Mouse (Mus musculus): ENCODE results near the gene Cyren. TPM values are rescaled to one million over a fixed set of nuclear protein-coding genes. Genes with fewer than 3 reads are reported as not detected.

Gene Cyren
- polyA plus RNA-seq (2015; fragmentation: Nextera tagmentation; extraction: Ambion mirVana), result 21.6 and 22.8 TPM in 2 replicates

- H3K4me1 ChIP-seq (replicated peaks; ENCODE audit: control insufficient read depth, insufficient read depth, low read length), result peaks cover 30% of the 10 kb centered on the region
- peak within 1 kb of the TSS; percentile 90 for H3K9ac ChIP-seq (ENCODE audit: low read length)
- peak within 1 kb of the TSS; percentile 82 for H3K4me3 ChIP-seq (ENCODE audit: low read length)
- WGBS, result under 1% methylated on average over 51 of the region's 56 CpGs
- peaks cover 11% of the 10 kb centered on the region; the same call in 1 of the 2 replicates for H3K36me3 ChIP-seq (ENCODE audit: control insufficient read depth, insufficient read depth, low read length)
- peak within 1 kb of the TSS; percentile 83 for H3K4me2 ChIP-seq (ENCODE audit: low read depth, low read length)
- ATAC-seq (ENCODE audit: low read depth), result peak; percentile 92
- no peaks in the 10 kb centered on the region for H3K9me3 ChIP-seq (ENCODE audit: control insufficient read depth, low read length)
- no peaks in the 10 kb centered on the region for H3K27me3 ChIP-seq (ENCODE audit: control insufficient read depth, insufficient read depth, low read depth, low read length)
- peak within 1 kb of the TSS; percentile 95 for H3K27ac ChIP-seq (ENCODE audit: low read length)
Measured at GRCm38 (mm10) chr6:34877509-34878321, at the start of gene Cyren. Gene Cyren, minus strand, starts transcription at chr6:34878060.

GRCm38 (mm10) chr6:34927594-34927993 is 49.7 kb upstream of the Cyren start:
- WGBS, result 88% methylated on average over 8 of the region's 8 CpGs
- Histone ChIP-seq H3K36me3 (ENCODE audit: control insufficient read depth, insufficient read depth, low read length) (no peaks in the 10 kb centered on the region), H3K9ac (ENCODE audit: low read length) (no peak overlapping the region), H3K27me3 (ENCODE audit: control insufficient read depth, insufficient read depth, low read depth, low read length) (no peaks in the 10 kb centered on the region), H3K4me3 (ENCODE audit: low read length) (no peak overlapping the region), H3K9me3 (ENCODE audit: control insufficient read depth, low read length) (no peaks in the 10 kb centered on the region), H3K4me1 (replicated peaks; ENCODE audit: control insufficient read depth, insufficient read depth, low read length) (peaks cover 2% of the 10 kb centered on the region; the same call in 1 of the 2 replicates), H3K27ac (ENCODE audit: low read length) (no peak overlapping the region), H3K4me2 (ENCODE audit: low read depth, low read length) (no peak overlapping the region)
- ATAC-seq (ENCODE audit: low read depth), result no peak

GRCm38 (mm10) chr6:34927156-34927555 is 49.3 kb upstream of the Cyren start:
- Histone ChIP-seq H3K4me1 (replicated peaks; ENCODE audit: control insufficient read depth, insufficient read depth, low read length) (peaks cover 2% of the 10 kb centered on the region; the same call in 1 of the 2 replicates), H3K4me2 (ENCODE audit: low read depth, low read length) (no peak overlapping the region), H3K4me3 (ENCODE audit: low read length) (no peak overlapping the region), H3K9ac (ENCODE audit: low read length) (peak overlapping the region; percentile 39; the same call in 1 of the 2 replicates), H3K27me3 (ENCODE audit: control insufficient read depth, insufficient read depth, low read depth, low read length) (no peaks in the 10 kb centered on the region), H3K36me3 (ENCODE audit: control insufficient read depth, insufficient read depth, low read length) (no peaks in the 10 kb centered on the region), H3K27ac (ENCODE audit: low read length) (no peak overlapping the region), H3K9me3 (ENCODE audit: control insufficient read depth, low read length) (no peaks in the 10 kb centered on the region)
- peak; percentile 56; the same call in 1 of the 2 replicates for ATAC-seq (ENCODE audit: low read depth)
- WGBS, result 46% methylated on average over 4 of the region's 4 CpGs

- Histone ChIP-seq H3K27me3 (ENCODE audit: control insufficient read depth, insufficient read depth, low read depth, low read length) (no peaks in the 10 kb centered on the region), H3K4me2 (ENCODE audit: low read depth, low read length) (no peak overlapping the region), H3K4me1 (replicated peaks; ENCODE audit: control insufficient read depth, insufficient read depth, low read length) (peaks cover under 1% of the 10 kb centered on the region; the same call in 1 of the 2 replicates), H3K9ac (ENCODE audit: low read length) (no peak overlapping the region), H3K4me3 (ENCODE audit: low read length) (no peak overlapping the region), H3K27ac (ENCODE audit: low read length) (no peak overlapping the region), H3K36me3 (ENCODE audit: control insufficient read depth, insufficient read depth, low read length) (no peaks in the 10 kb centered on the region), H3K9me3 (ENCODE audit: control insufficient read depth, low read length) (no peaks in the 10 kb centered on the region)
- 60% methylated on average over 14 of the region's 14 CpGs for whole genome bisulfite sequencing
- peak; percentile 46; the same call in 1 of the 2 replicates for ATAC-seq (ENCODE audit: low read depth)
Measured at GRCm38 (mm10) chr6:34921941-34922340, 44.1 kb upstream of the Cyren start.

GRCm38 (mm10) chr6:34920631-34921030 is 42.8 kb upstream of the Cyren start:
- ATAC-seq (ENCODE audit: low read depth), result no peak
- Histone ChIP-seq H3K27ac (ENCODE audit: low read length) (no peak overlapping the region), H3K27me3 (ENCODE audit: control insufficient read depth, insufficient read depth, low read depth, low read length) (no peaks in the 10 kb centered on the region), H3K9ac (ENCODE audit: low read length) (no peak overlapping the region), H3K36me3 (ENCODE audit: control insufficient read depth, insufficient read depth, low read length) (no peaks in the 10 kb centered on the region), H3K4me3 (ENCODE audit: low read length) (no peak overlapping the region), H3K9me3 (ENCODE audit: control insufficient read depth, low read length) (no peaks in the 10 kb centered on the region), H3K4me2 (ENCODE audit: low read depth, low read length) (no peak overlapping the region), H3K4me1 (replicated peaks; ENCODE audit: control insufficient read depth, insufficient read depth, low read length) (no peaks in the 10 kb centered on the region)
- 89% methylated on average over 12 of the region's 12 CpGs for WGBS

GRCm38 (mm10) chr6:34919956-34920355 is 42.1 kb upstream of the Cyren start, which contains the start of gene Stra8:
Gene Stra8, plus strand, starts transcription at chr6:34920163.
- Histone ChIP-seq H3K4me1 (replicated peaks; ENCODE audit: control insufficient read depth, insufficient read depth, low read length) (no peaks in the 10 kb centered on the region), H3K36me3 (ENCODE audit: control insufficient read depth, insufficient read depth, low read length) (no peaks in the 10 kb centered on the region), H3K27ac (ENCODE audit: low read length) (no peak within 1 kb of the TSS), H3K9me3 (ENCODE audit: control insufficient read depth, low read length) (no peaks in the 10 kb centered on the region), H3K9ac (ENCODE audit: low read length) (no peak within 1 kb of the TSS), H3K4me3 (ENCODE audit: low read length) (no peak within 1 kb of the TSS), H3K4me2 (ENCODE audit: low read depth, low read length) (no peak within 1 kb of the TSS), H3K27me3 (ENCODE audit: control insufficient read depth, insufficient read depth, low read depth, low read length) (no peaks in the 10 kb centered on the region)
- WGBS, result 39% methylated on average over 10 of the region's 10 CpGs
- no peak for ATAC-seq (ENCODE audit: low read depth)

GRCm38 (mm10) chr6:34919146-34919545 is 41.3 kb upstream of the Cyren start:
- H3K27me3 ChIP-seq (ENCODE audit: control insufficient read depth, insufficient read depth, low read depth, low read length), result no peaks in the 10 kb centered on the region
- no peak for ATAC-seq (ENCODE audit: low read depth)
- WGBS, result 68% methylated on average over 7 of the region's 7 CpGs

GRCm38 (mm10) chr6:34914462-34914861 is 36.6 kb upstream of the Cyren start:
- no peak overlapping the region for H3K9ac ChIP-seq (ENCODE audit: low read length)
- no peaks in the 10 kb centered on the region for H3K36me3 ChIP-seq (ENCODE audit: control insufficient read depth, insufficient read depth, low read length)
- H3K4me1 ChIP-seq (replicated peaks; ENCODE audit: control insufficient read depth, insufficient read depth, low read length), result peaks cover 7% of the 10 kb centered on the region
- no peak overlapping the region for H3K4me3 ChIP-seq (ENCODE audit: low read length)
- H3K27ac ChIP-seq (ENCODE audit: low read length), result no peak overlapping the region
- 82% methylated on average over 3 of the region's 3 CpGs for WGBS
- no peaks in the 10 kb centered on the region for H3K9me3 ChIP-seq (ENCODE audit: control insufficient read depth, low read length)
- no peak overlapping the region for H3K4me2 ChIP-seq (ENCODE audit: low read depth, low read length)
- no peaks in the 10 kb centered on the region for H3K27me3 ChIP-seq (ENCODE audit: control insufficient read depth, insufficient read depth, low read depth, low read length)
- no peak for ATAC-seq (ENCODE audit: low read depth)

More at GRCm38 (mm10) chr6:34919146-34919545, 41.3 kb upstream of the Cyren start:
- Histone ChIP-seq H3K9me3 (ENCODE audit: control insufficient read depth, low read length) (no peaks in the 10 kb centered on the region), H3K4me2 (ENCODE audit: low read depth, low read length) (no peak overlapping the region), H3K27ac (ENCODE audit: low read length) (no peak overlapping the region), H3K9ac (ENCODE audit: low read length) (no peak overlapping the region), H3K36me3 (ENCODE audit: control insufficient read depth, insufficient read depth, low read length) (no peaks in the 10 kb centered on the region), H3K4me3 (ENCODE audit: low read length) (no peak overlapping the region), H3K4me1 (replicated peaks; ENCODE audit: control insufficient read depth, insufficient read depth, low read length) (no peaks in the 10 kb centered on the region)

GRCm38 (mm10) chr6:34913341-34914040 is 35.6 kb upstream of the Cyren start:
- no peak overlapping the region for H3K4me3 ChIP-seq (ENCODE audit: low read length)
- 84% methylated on average over 13 of the region's 13 CpGs for WGBS
- no peak overlapping the region for H3K9ac ChIP-seq (ENCODE audit: low read length)
- no peak for ATAC-seq (ENCODE audit: low read depth)
- H3K27me3 ChIP-seq (ENCODE audit: control insufficient read depth, insufficient read depth, low read depth, low read length), result no peaks in the 10 kb centered on the region
- H3K36me3 ChIP-seq (ENCODE audit: control insufficient read depth, insufficient read depth, low read length), result peaks cover 3% of the 10 kb centered on the region; the same call in 1 of the 2 replicates
- H3K27ac ChIP-seq (ENCODE audit: low read length), result no peak overlapping the region
- H3K9me3 ChIP-seq (ENCODE audit: control insufficient read depth, low read length), result no peaks in the 10 kb centered on the region
- peaks cover 13% of the 10 kb centered on the region for H3K4me1 ChIP-seq (replicated peaks; ENCODE audit: control insufficient read depth, insufficient read depth, low read length)
- no peak overlapping the region for H3K4me2 ChIP-seq (ENCODE audit: low read depth, low read length)

Data from lung, embryonic 16.5 days (tissue).